Mouse (Mus musculus): Measurements from ENCODE around the gene Plxna1. TPM values are rescaled to one million over a fixed set of nuclear protein-coding genes. Genes with fewer than 3 reads are reported as not detected.
A peak's percentile ranks its signal among the peaks of the same experiment; 100 is the strongest.

The Plxna1 gene
- polyA plus RNA-seq, 1 experiment from 2014 or later: 19.9 TPM

DNA sequence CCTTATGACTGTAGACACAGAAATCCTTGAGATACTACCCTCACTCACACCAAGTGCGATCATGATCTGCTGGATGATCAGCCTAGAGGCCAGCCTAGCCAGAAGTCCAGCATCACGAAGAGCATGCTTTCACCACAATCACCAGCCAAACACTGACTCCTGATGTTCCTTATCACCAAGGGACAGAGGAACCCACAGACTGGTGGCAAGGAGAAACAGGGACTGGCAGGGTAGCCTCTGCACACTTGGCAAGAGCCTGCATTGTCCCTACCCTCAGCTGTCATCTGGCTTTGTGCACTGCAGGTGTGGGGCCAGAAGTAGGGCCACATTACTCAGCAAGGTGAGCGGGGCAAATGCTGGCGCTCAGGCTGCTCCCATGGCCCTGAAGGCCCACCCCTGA, 37.6 kb downstream of the Plxna1 start:
- Histone ChIP-seq H3K27me3 (replicated peaks) (no peaks in the 10 kb centered on the region), H3K4me3 (replicated peaks) (no peak overlapping the region), H3K9ac (no peak overlapping the region), H3K4me1 (no peaks in the 10 kb centered on the region), H3K4me2 (no peak overlapping the region), H3K36me3 (peaks cover 55% of the 10 kb centered on the region), H3K9me3 (no peaks in the 10 kb centered on the region), H3K27ac (no peak overlapping the region)
- ATAC-seq (ENCODE audit: insufficient read depth, low FRiP score, low read depth): no peak
- WGBS: 90% methylated on average over 4 of the region's 4 CpGs

DNA sequence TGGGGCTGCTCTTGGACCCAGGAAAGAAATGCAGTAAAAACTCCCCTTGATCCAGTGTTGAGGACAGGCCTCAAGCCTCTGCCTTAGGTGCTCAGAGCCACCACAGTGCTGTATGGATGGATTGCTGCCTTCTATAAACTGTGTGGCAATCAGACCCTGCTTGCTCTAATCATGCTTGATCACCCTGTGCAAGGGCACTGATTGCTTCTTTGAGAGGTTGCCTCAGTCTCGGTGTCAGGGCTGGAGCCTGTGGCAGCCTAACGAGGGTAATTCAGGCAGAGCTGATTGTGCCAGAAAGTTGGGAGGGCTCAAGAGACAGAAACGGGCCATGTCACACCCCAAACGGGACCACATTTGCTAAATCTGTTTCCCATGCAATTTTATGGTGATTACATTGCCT, 47.2 kb downstream of the Plxna1 start:
- Histone ChIP-seq H3K36me3 (peaks cover 15% of the 10 kb centered on the region), H3K27me3 (replicated peaks) (no peaks in the 10 kb centered on the region), H3K4me1 (no peaks in the 10 kb centered on the region), H3K9ac (no peak overlapping the region), H3K27ac (no peak overlapping the region), H3K4me3 (replicated peaks) (no peak overlapping the region), H3K9me3 (no peaks in the 10 kb centered on the region), H3K4me2 (no peak overlapping the region)
- WGBS: 65% methylated on average over 4 of the region's 4 CpGs
- ATAC-seq (ENCODE audit: insufficient read depth, low FRiP score, low read depth): no peak

DNA sequence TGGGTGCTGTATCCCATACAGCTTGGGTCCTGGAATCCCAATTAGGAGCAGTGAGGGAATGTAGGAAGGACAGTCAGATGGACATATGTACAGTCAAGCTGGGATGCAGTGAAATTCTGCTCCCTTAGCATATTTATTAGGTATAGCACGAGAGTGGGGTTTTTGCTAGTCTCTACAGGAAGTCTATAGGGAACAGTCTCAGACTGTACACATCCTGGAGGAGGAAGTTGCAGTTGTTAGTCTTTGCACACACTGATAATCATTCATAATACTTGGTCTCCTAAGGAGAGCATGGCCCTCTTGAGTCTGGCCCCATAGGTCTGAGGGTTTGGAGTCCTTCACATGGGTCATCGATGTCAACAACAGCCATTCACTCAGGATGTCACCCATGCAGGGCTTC, 50.9 kb downstream of the Plxna1 start:
- Histone ChIP-seq H3K27me3 (replicated peaks) (no peaks in the 10 kb centered on the region), H3K27ac (no peak overlapping the region), H3K4me1 (no peaks in the 10 kb centered on the region), H3K9me3 (no peaks in the 10 kb centered on the region), H3K4me3 (replicated peaks) (no peak overlapping the region), H3K4me2 (no peak overlapping the region), H3K36me3 (no peaks in the 10 kb centered on the region), H3K9ac (no peak overlapping the region)
- no peak for ATAC-seq (ENCODE audit: insufficient read depth, low FRiP score, low read depth)
- 74% methylated on average over 2 of the region's 2 CpGs for WGBS

DNA sequence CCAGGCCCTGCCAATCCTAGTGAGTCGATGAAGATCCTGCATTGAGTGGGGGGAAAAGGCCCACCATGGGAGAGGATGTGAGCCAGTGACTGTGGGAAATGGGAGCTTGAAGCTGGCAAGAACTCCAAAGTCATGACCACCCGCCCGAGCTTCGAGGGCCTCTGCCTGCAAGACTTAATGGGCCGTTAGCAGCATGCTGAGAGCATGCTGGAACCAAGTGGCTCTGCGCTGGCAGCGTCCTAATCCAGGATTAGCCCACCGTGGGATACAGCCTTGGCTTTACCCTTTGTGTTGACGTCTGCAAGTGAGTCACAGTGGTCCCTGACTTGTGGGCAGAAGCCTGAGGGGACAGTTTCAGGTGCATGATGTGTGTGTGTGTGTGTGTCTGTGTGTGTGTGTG, 52.2 kb downstream of the Plxna1 start:
- H3K36me3 ChIP-seq: no peaks in the 10 kb centered on the region
- no peak overlapping the region for H3K4me2 ChIP-seq
- no peak overlapping the region for H3K4me3 ChIP-seq (replicated peaks)
- H3K4me1 ChIP-seq: no peaks in the 10 kb centered on the region
- no peak overlapping the region for H3K27ac ChIP-seq
- WGBS: 59% methylated on average over 9 of the region's 9 CpGs
- H3K9ac ChIP-seq: no peak overlapping the region
- no peaks in the 10 kb centered on the region for H3K27me3 ChIP-seq (replicated peaks)
- ATAC-seq (ENCODE audit: insufficient read depth, low FRiP score, low read depth): no peak
- H3K9me3 ChIP-seq: no peaks in the 10 kb centered on the region

DNA sequence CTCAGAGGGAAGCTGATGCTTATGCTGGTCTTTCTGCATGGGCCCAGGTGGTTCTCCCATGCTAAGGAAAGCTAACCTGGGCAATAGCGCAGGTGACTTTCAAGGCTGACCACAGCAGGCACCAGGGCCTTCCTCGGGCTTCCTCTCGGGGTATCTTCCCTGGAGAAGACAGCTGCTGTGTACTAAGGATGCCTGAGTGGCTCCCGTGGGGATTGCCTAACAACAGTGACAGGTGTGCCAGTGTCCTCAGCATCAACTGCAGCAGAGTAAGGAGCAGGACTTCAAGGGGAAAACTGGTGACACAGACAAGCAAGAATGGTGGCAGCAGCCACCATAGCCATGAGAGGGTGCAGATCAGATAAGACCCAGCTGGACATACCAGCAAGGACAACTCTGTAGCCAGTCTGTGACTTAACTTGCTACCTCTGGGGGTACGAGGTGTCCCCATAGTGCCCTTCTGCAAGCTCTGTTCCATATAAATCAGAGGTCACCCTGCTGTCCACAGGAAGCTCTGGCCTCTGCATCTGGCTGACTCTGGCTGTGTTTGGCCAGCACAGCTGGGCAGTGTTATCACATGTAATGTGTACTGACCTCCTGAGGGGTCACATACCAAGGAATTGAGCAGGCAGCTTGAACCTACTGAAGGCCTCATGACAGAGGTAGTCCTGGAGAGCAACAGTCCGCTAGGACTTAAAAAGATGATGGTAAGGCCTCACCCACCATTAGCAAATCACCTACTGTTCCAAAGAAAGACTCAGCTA, 54.0 kb downstream of the Plxna1 start:
- H3K9ac ChIP-seq: no peak overlapping the region
- H3K27me3 ChIP-seq (replicated peaks): no peaks in the 10 kb centered on the region
- ATAC-seq (ENCODE audit: insufficient read depth, low FRiP score, low read depth): peak; percentile 7; the same call in 1 of the 2 replicates
- no peak overlapping the region for H3K27ac ChIP-seq
- 64% methylated on average over 6 of the region's 6 CpGs for WGBS
- H3K9me3 ChIP-seq: no peaks in the 10 kb centered on the region
- no peak overlapping the region for H3K4me3 ChIP-seq (replicated peaks)
- no peaks in the 10 kb centered on the region for H3K36me3 ChIP-seq
- H3K4me2 ChIP-seq: no peak overlapping the region
- no peaks in the 10 kb centered on the region for H3K4me1 ChIP-seq

DNA sequence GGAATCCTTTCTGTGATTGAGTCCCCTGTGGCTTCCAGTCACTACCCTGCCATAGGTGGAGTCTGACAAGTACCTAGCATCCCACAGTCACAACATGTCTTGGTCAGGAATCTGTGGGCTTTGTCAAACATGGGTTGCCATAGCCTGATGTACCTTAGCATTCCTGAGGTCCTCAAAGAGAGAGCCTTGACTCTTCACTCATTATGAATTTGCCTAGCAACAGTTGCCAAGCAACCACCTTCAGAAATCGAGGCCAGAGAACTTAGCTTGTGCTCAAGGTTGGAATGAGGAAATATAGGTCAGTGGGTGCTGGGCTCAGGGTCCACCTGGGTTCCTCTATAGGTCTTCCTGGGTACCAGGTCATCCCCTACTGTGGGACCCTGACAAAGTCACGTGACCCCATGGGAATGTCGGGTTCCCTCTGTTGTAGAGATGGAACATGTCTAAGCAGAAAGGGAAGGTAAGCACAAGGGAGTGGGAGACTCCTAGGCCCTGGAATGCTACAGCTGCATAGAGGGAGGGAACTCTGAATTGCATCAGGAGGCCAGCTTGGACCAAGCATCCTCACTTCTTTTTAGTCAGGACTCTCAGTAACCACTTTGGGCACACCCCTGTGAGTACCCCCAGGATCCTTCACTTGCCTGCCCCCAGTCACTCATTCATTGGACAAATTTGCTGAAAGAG, 57.9 kb downstream of the Plxna1 start:
- no peaks in the 10 kb centered on the region for H3K36me3 ChIP-seq
- no peaks in the 10 kb centered on the region for H3K4me1 ChIP-seq
- H3K4me2 ChIP-seq: no peak overlapping the region
- WGBS: 54% methylated on average over 3 of the region's 3 CpGs
- H3K9me3 ChIP-seq: no peaks in the 10 kb centered on the region
- ATAC-seq (ENCODE audit: insufficient read depth, low FRiP score, low read depth): no peak
- H3K27ac ChIP-seq: no peak overlapping the region
- H3K4me3 ChIP-seq (replicated peaks): no peak overlapping the region
- H3K9ac ChIP-seq: no peak overlapping the region
- no peaks in the 10 kb centered on the region for H3K27me3 ChIP-seq (replicated peaks)

DNA sequence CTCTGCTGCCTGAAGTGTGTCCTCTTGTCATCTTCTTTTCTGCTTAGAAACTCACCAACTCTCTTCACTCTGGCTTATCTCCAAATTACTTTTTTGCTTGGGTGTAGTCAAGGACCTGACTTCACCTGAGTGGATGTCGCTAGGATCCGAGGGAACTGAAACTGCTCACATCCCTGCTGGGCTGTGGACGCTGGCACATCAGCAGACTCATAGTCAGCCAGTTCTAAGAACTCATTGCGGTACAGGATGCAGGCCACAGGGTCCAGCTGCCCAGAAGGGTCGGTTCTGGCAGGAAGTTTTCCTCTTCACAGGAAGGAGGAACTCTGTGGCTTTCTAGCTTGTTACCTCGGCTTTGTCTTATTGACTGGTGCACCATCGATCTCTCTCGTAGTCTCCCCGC, 62.6 kb downstream of the Plxna1 start:
- Histone ChIP-seq H3K9ac (no peak overlapping the region), H3K4me2 (no peak overlapping the region), H3K27ac (no peak overlapping the region), H3K36me3 (no peaks in the 10 kb centered on the region), H3K27me3 (replicated peaks) (no peaks in the 10 kb centered on the region), H3K4me3 (replicated peaks) (no peak overlapping the region), H3K4me1 (no peaks in the 10 kb centered on the region), H3K9me3 (no peaks in the 10 kb centered on the region)
- ATAC-seq (ENCODE audit: insufficient read depth, low FRiP score, low read depth): no peak
- 71% methylated on average over 9 of the region's 9 CpGs for WGBS

DNA sequence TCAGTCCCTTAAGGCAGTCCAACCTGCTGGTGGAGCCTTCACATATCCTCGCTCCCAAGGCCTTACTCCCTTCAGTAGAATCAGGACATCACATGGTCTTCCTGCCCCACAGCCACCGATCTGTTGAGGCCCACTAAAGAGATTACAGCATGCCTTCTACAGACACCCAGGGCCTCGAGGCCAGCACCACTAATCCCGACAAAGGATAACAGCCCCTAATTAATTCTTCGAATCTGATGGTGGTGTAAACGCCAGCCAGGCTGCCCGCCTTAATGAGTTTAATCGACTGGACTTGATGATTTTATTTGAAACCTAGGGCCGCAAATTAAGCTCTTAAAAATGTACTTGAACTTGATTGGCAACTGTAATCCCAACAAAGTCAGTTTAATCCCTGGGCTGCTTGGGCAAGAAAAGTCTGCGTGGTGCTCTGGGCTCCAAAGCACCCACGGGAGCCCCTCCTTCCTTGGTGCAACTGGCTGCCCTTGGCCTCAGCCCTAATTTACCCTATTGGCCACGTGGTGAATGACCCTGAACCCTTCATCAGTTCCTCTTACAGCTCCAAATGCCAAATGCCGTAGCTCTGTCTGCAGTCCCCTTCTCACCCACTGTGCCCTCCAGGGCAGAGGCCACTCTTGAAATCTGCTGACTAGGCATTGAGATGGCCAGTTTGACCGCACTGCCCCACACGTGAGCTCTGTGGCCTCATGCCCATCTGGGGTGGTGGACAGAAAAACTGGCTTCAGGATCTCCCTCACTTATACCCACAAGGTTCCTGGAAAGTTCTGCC, 65.3 kb downstream of the Plxna1 start:
- H3K4me1 ChIP-seq: no peaks in the 10 kb centered on the region
- H3K9ac ChIP-seq: no peak overlapping the region
- no peaks in the 10 kb centered on the region for H3K36me3 ChIP-seq
- 66% methylated on average over 15 of the region's 15 CpGs for WGBS
- H3K27me3 ChIP-seq (replicated peaks): no peaks in the 10 kb centered on the region
- H3K27ac ChIP-seq: no peak overlapping the region
- no peaks in the 10 kb centered on the region for H3K9me3 ChIP-seq
- no peak for ATAC-seq (ENCODE audit: insufficient read depth, low FRiP score, low read depth)
- H3K4me3 ChIP-seq (replicated peaks): no peak overlapping the region
- no peak overlapping the region for H3K4me2 ChIP-seq

DNA sequence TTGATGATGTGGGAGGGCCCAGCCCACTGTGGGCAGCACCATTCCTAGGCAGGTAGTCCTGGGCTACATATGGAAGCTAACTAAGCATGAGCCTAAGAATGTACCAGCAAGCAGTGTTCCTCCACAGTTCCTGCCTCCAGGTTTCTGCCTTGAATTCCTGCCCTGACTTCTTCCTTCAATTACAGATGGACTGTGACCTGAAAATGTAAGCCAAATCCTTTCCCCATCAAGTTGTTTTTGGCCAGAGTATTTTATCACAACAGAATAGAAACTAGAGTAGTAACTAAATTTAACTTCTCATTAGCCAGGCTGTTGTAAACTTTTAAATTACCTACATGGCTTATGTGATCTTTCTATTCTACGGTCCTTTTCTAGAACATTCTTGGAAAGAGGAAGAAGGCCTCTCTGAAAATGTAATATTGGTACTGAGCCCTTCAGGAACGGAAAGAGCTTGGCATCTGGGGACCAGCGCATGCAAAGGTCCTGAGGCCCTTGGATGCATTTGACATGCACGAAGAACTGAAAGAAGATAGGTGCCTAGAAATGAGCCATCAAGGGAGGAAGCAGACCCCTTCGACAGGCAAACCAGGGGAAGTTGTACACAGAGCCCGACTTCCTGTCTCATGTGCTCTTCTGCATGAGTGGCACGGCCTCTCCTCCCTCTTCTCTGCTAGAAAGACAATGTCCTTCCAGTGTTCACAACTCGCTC, 66.3 kb downstream of the Plxna1 start:
- H3K4me1 ChIP-seq: no peaks in the 10 kb centered on the region
- no peaks in the 10 kb centered on the region for H3K27me3 ChIP-seq (replicated peaks)
- 86% methylated on average over 8 of the region's 8 CpGs for WGBS
- no peak overlapping the region for H3K4me3 ChIP-seq (replicated peaks)
- no peak overlapping the region for H3K9ac ChIP-seq
- no peak overlapping the region for H3K4me2 ChIP-seq
- no peak for ATAC-seq (ENCODE audit: insufficient read depth, low FRiP score, low read depth)
- H3K36me3 ChIP-seq: no peaks in the 10 kb centered on the region
- H3K9me3 ChIP-seq: no peaks in the 10 kb centered on the region
- H3K27ac ChIP-seq: no peak overlapping the region

DNA sequence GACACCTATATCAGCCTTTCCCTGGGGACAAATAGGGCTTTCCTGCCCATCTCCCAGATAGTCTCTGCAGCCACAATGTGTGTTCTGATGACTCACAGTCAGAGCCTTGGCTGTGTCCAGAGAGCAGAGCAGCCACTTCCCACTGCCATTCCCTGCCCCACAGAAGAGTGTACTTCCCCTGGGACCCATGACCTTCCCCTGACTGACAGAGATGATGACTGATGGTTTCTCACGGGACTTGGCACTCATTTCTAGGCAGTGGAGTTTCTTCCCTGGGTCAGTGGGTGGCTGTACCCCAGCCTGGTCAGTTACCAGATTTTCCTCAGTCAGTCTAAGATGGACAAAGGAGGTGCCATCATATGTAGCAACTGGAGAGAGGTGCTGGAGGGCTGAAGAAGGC, 67.8 kb downstream of the Plxna1 start:
- WGBS: 39% methylated on average over 1 of the region's 1 CpGs
- Histone ChIP-seq H3K27ac (no peak overlapping the region), H3K9me3 (no peaks in the 10 kb centered on the region), H3K4me1 (no peaks in the 10 kb centered on the region), H3K9ac (no peak overlapping the region), H3K36me3 (no peaks in the 10 kb centered on the region), H3K4me3 (replicated peaks) (no peak overlapping the region), H3K27me3 (replicated peaks) (no peaks in the 10 kb centered on the region), H3K4me2 (no peak overlapping the region)
- no peak for ATAC-seq (ENCODE audit: insufficient read depth, low FRiP score, low read depth)

DNA sequence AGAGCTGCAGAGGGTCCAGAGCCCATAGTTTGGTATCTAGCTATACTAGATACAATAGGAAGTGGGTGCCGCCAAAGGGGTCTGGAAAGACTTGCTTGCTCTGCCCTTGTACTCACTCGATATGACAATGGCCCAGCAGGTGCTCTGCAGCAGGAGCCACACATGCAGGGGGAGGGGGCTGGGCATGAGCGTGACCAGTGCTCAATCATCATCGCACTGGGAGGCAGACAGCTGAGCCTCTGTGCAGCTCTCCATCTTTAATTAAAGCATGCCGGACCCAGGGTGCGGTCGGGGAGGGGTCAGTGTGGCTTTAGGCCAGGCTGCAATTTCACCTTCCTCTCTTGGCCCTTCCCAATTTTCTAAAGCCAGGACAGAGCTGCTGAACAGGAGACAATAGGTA, 70.9 kb downstream of the Plxna1 start:
- no peak overlapping the region for H3K4me2 ChIP-seq
- no peak overlapping the region for H3K9ac ChIP-seq
- ATAC-seq (ENCODE audit: insufficient read depth, low FRiP score, low read depth): no peak
- H3K36me3 ChIP-seq: no peaks in the 10 kb centered on the region
- no peaks in the 10 kb centered on the region for H3K27me3 ChIP-seq (replicated peaks)
- WGBS: 41% methylated on average over 7 of the region's 7 CpGs
- H3K27ac ChIP-seq: no peak overlapping the region
- no peak overlapping the region for H3K4me3 ChIP-seq (replicated peaks)
- H3K4me1 ChIP-seq: no peaks in the 10 kb centered on the region
- no peaks in the 10 kb centered on the region for H3K9me3 ChIP-seq

DNA sequence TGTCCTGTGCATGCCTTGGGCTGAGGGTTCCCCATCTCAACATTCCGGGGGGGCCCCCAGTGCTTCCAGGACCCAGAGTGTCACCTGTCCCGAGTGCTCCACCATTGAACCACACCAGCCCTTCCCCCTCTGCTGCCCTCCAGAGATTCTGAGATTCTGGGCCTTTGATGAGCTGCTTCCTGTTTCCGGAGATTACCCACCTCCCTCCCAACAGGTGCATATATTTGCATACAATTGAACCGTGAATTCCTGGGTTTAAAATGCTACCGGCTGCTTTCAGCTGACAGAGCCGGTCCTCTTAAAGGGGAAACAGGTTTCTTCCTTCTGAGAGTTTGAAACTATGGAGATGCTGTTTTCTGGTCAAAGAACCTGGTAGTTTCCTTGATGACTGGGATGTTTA, 74.3 kb downstream of the Plxna1 start:
- H3K27ac ChIP-seq: no peak overlapping the region
- no peaks in the 10 kb centered on the region for H3K9me3 ChIP-seq
- no peaks in the 10 kb centered on the region for H3K36me3 ChIP-seq
- no peaks in the 10 kb centered on the region for H3K4me1 ChIP-seq
- no peak overlapping the region for H3K9ac ChIP-seq
- H3K27me3 ChIP-seq (replicated peaks): no peaks in the 10 kb centered on the region
- no peak overlapping the region for H3K4me3 ChIP-seq (replicated peaks)
- ATAC-seq (ENCODE audit: insufficient read depth, low FRiP score, low read depth): no peak
- 21% methylated on average over 6 of the region's 6 CpGs for WGBS
- H3K4me2 ChIP-seq: no peak overlapping the region
